Mouse (Mus musculus) cerebral cortex, adult 2 months (tissue): Measurements from ENCODE around the gene Gm11733.

Experiments
- WGBS: fragments of 180-500 bp; shearing (Covaris S2); methylation state at CpG from one replicate; pipeline ENCODE4 v1.1.7; 2018; 5-methylcytosine and 5-hydroxymethylcytosine counted together

Gm11733 gene

GRCm38 (mm10) chr11:117484198-117484597 lies at the start of gene Gm11733:
Gene Gm11733, plus strand, starts transcription at chr11:117484368.
- 21% methylated on average over 12 of the region's 12 CpGs for WGBS

GRCm38 (mm10) chr11:117436401-117437109 lies 47.6 kb upstream of the Gm11733 start:
- 14% methylated on average over 22 of the region's 22 CpGs for WGBS

GRCm38 (mm10) chr11:117437110-117437490 lies 47.1 kb upstream of the Gm11733 start:
- whole genome bisulfite sequencing, result 31% methylated on average over 7 of the region's 7 CpGs

- WGBS, result 66% methylated on average over 6 of the region's 6 CpGs
These were observed 45.8 kb upstream of the Gm11733 start for GRCm38 (mm10) chr11:117438363-117438762.

GRCm38 (mm10) chr11:117440865-117441425 lies 43.2 kb upstream of the Gm11733 start:
- WGBS, result 35% methylated on average over 22 of the region's 22 CpGs

GRCm38 (mm10) chr11:117444090-117444489 lies 40.1 kb upstream of the Gm11733 start:
- 96% methylated on average over 2 of the region's 2 CpGs for WGBS

- WGBS, result 63% methylated on average over 6 of the region's 6 CpGs
These were observed 38.5 kb upstream of the Gm11733 start for GRCm38 (mm10) chr11:117445707-117446106.

- 55% methylated on average over 10 of the region's 10 CpGs for WGBS
These were observed 30.1 kb upstream of the Gm11733 start for GRCm38 (mm10) chr11:117454086-117454485.

- WGBS, result 36% methylated on average over 8 of the region's 8 CpGs
These were observed 25.0 kb upstream of the Gm11733 start for GRCm38 (mm10) chr11:117459148-117459547.

- WGBS, result 58% methylated on average over 16 of the region's 16 CpGs
These were observed 21.8 kb upstream of the Gm11733 start for GRCm38 (mm10) chr11:117462202-117462864.

- WGBS, result 73% methylated on average over 4 of the region's 4 CpGs
These were observed 20.8 kb upstream of the Gm11733 start for GRCm38 (mm10) chr11:117463416-117463815.

GRCm38 (mm10) chr11:117466292-117466691 lies 17.9 kb upstream of the Gm11733 start:
- 65% methylated on average over 5 of the region's 5 CpGs for WGBS

GRCm38 (mm10) chr11:117466911-117467310 lies 17.3 kb upstream of the Gm11733 start:
- WGBS, result 90% methylated on average over 7 of the region's 7 CpGs

- 68% methylated on average over 6 of the region's 6 CpGs for WGBS
These were observed 15.4 kb upstream of the Gm11733 start for GRCm38 (mm10) chr11:117468585-117469363.

- 58% methylated on average over 5 of the region's 5 CpGs for WGBS
These were observed 14.4 kb upstream of the Gm11733 start for GRCm38 (mm10) chr11:117469724-117470123.

GRCm38 (mm10) chr11:117470586-117471195 lies 13.5 kb upstream of the Gm11733 start:
- WGBS, result 90% methylated on average over 12 of the region's 12 CpGs

- 51% methylated on average over 14 of the region's 14 CpGs for WGBS
These were observed 12.4 kb upstream of the Gm11733 start for GRCm38 (mm10) chr11:117471625-117472283.

GRCm38 (mm10) chr11:117472885-117473284 lies 11.3 kb upstream of the Gm11733 start:
- 49% methylated on average over 8 of the region's 8 CpGs for WGBS

GRCm38 (mm10) chr11:117475204-117475603 lies 9.0 kb upstream of the Gm11733 start:
- WGBS, result 78% methylated on average over 2 of the region's 2 CpGs

GRCm38 (mm10) chr11:117475669-117476068 lies 8.5 kb upstream of the Gm11733 start:
- 49% methylated on average over 10 of the region's 10 CpGs for WGBS

- WGBS, result 66% methylated on average over 5 of the region's 5 CpGs
These were observed 7.5 kb upstream of the Gm11733 start for GRCm38 (mm10) chr11:117476554-117477107.
